Mouse (Mus musculus) hindbrain, embryonic 10.5 days (tissue): Measurements from ENCODE around the gene Etfbkmt. TPM values are rescaled to one million over a fixed set of nuclear protein-coding genes. Genes with fewer than 3 reads are reported as not detected.
A peak's percentile ranks its signal among the peaks of the same experiment; 100 is the strongest.

ENCODE experiments used
- DNase-seq: peaks from one replicate; pipeline ENCODE4 v3.0.0-alpha.2; 2017; ENCODE audit warnings: low spot score
- H3K27ac ChIP-seq: fragments of 300-500 bp; sonication (generic); 2 replicates; pipeline ENCODE4 v1.5.1; 2016; ENCODE audit warnings: mild to moderate bottlenecking, moderate library complexity
- H3K27me3 ChIP-seq: fragments of 300-500 bp; sonication (generic); 2 replicates; pipeline ENCODE4 v1.6.1; 2016; ENCODE audit warnings: mild to moderate bottlenecking; ENCODE audit not compliant: poor library complexity, insufficient read depth, severe bottlenecking
- H3K36me3 ChIP-seq: fragments of 300-500 bp; sonication (generic); 2 replicates; pipeline ENCODE4 v1.6.1; 2016; ENCODE audit warnings: mild to moderate bottlenecking, moderate library complexity
- H3K4me1 ChIP-seq: fragments of 300-500 bp; sonication (generic); replicated peaks from 2 replicates; pipeline ENCODE4 v1.6.1; 2016; ENCODE audit warnings: mild to moderate bottlenecking
- H3K4me3 ChIP-seq: fragments of 300-500 bp; sonication (generic); 2 replicates; pipeline ENCODE4 v1.5.1; 2016; ENCODE audit warnings: mild to moderate bottlenecking, moderate library complexity
- H3K9me3 ChIP-seq: fragments of 300-500 bp; sonication (generic); 2 replicates; pipeline ENCODE4 v1.6.1; 2016; ENCODE audit warnings: mild to moderate bottlenecking, moderate library complexity
- WGBS: fragments of 180-500 bp; shearing (Covaris S2); methylation state at CpG from one replicate; pipeline ENCODE4 v1.1.7; 2016; 5-methylcytosine and 5-hydroxymethylcytosine counted together
- polyA plus RNA-seq: library from polyadenylated mRNA; unstranded; fragments of >200 nt; fragmentation: Nextera tagmentation; extraction: Ambion mirVana; gene quantifications from 2 replicates; pipeline ENCODE4 v1.2.1, GENCODE M21; 2016

Gene Etfbkmt
- polyA plus RNA-seq, result 8.8 and 10.7 TPM in 2 replicates

GRCm38 (mm10) chr6:149139471-149139870 is at the start of gene Etfbkmt:
Gene Etfbkmt, plus strand, starts transcription at chr6:149139849.
- H3K36me3 ChIP-seq, result peaks cover 10% of the 10 kb centered on the region
- H3K4me1 ChIP-seq, result peaks cover 15% of the 10 kb centered on the region
- WGBS, result 86% methylated on average over 1 of the region's 1 CpGs
- no peaks in the 10 kb centered on the region for H3K27me3 ChIP-seq
- no peak within 1 kb of the TSS for H3K4me3 ChIP-seq
- H3K27ac ChIP-seq, result no peak within 1 kb of the TSS
- no peak for DNase-seq
- H3K9me3 ChIP-seq, result no peaks in the 10 kb centered on the region

GRCm38 (mm10) chr6:149092406-149092805 is 47.2 kb upstream of the Etfbkmt start:
- H3K27me3 ChIP-seq, result no peaks in the 10 kb centered on the region
- WGBS, result 93% methylated on average over 6 of the region's 6 CpGs
- H3K27ac ChIP-seq, result no peak overlapping the region
- H3K9me3 ChIP-seq, result no peaks in the 10 kb centered on the region
- no peak overlapping the region for H3K4me3 ChIP-seq
- no peaks in the 10 kb centered on the region for H3K4me1 ChIP-seq
- DNase-seq, result no peak
- no peaks in the 10 kb centered on the region for H3K36me3 ChIP-seq

DNA sequence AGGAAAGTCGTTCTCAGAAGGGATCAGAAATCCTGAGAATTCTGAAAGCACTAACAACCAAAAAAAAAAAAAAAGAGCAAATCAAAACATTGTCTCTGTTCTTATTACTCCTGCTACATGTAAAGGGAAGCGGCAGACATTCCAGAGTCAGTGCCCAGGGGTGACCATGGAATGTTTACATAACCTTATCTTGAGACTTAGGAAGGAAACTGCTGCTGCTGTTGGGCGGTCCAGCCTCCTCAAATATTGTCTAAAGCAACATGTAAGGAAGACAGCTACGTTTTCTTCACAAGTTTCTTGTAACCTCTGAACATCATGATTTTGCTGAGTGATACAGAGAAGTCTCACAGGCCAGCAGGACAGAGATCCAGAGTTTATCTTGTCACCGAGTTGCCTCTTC is 46.2 kb upstream of the Etfbkmt start:
- H3K9me3 ChIP-seq, result no peaks in the 10 kb centered on the region
- no peak overlapping the region for H3K27ac ChIP-seq
- no peaks in the 10 kb centered on the region for H3K4me1 ChIP-seq
- peak; percentile 16 for DNase-seq
- no peak overlapping the region for H3K4me3 ChIP-seq
- 59% methylated on average over 5 of the region's 5 CpGs for WGBS
- H3K36me3 ChIP-seq, result no peaks in the 10 kb centered on the region
- no peaks in the 10 kb centered on the region for H3K27me3 ChIP-seq

DNA sequence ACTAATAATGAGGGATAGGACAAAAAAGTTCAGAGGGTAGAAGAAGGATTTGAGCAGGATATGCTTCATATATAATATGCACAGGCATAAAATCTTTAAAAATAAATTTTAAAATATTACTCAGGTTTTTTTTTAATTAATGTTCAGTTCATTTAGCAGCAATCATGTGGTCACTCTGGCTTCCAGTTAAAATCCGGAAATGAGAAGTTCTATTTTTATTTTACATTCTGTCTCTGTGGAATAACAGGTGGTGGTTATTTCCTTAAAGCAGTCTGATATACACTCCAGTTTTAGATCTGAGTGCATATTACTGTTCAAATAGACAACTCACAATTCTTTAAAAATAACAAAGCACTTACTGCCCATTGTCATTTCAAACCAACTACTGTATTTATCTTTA is 45.1 kb upstream of the Etfbkmt start:
- Histone ChIP-seq H3K27me3 (no peaks in the 10 kb centered on the region), H3K9me3 (no peaks in the 10 kb centered on the region), H3K4me1 (peaks cover 5% of the 10 kb centered on the region; the same call in 1 of the 2 replicates), H3K36me3 (no peaks in the 10 kb centered on the region), H3K27ac (no peak overlapping the region), H3K4me3 (no peak overlapping the region)
- no peak for DNase-seq
- 91% methylated on average over 1 of the region's 1 CpGs for WGBS

DNA sequence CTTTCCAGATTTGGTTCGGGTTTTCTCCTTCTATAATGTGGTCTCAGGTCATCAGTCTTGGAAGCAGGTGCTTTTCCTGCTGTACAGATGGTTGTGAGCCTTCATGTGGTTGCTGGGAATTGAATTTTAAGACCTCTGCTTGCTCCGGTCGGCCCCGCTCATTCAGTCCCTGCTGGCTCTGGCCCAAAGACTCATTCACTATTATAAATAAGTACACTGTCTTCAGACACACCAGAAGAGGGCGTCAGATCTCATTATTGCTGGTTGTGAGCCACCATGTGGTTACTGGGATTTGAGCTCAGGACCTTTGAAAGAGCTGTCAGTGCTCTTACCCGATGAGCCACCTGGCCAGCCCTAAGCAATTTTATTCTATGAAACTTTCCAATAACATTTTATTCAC is 44.3 kb upstream of the Etfbkmt start:
- H3K9me3 ChIP-seq, result no peaks in the 10 kb centered on the region
- H3K27me3 ChIP-seq, result no peaks in the 10 kb centered on the region
- no peak overlapping the region for H3K4me3 ChIP-seq
- 85% methylated on average over 6 of the region's 6 CpGs for WGBS
- H3K36me3 ChIP-seq, result no peaks in the 10 kb centered on the region
- peaks cover 10% of the 10 kb centered on the region; the same call in 1 of the 2 replicates for H3K4me1 ChIP-seq
- no peak for DNase-seq
- no peak overlapping the region for H3K27ac ChIP-seq

- no peak overlapping the region for H3K4me3 ChIP-seq
- H3K27ac ChIP-seq, result no peak overlapping the region
- WGBS, result 91% methylated on average over 2 of the region's 2 CpGs
- no peaks in the 10 kb centered on the region for H3K36me3 ChIP-seq
- H3K4me1 ChIP-seq, result peaks cover 10% of the 10 kb centered on the region; the same call in 1 of the 2 replicates
- DNase-seq, result no peak
- no peaks in the 10 kb centered on the region for H3K27me3 ChIP-seq
- no peaks in the 10 kb centered on the region for H3K9me3 ChIP-seq
Observed at GRCm38 (mm10) chr6:149096233-149096632, 43.4 kb upstream of the Etfbkmt start.

GRCm38 (mm10) chr6:149097276-149097675 is 42.4 kb upstream of the Etfbkmt start:
- DNase-seq, result no peak
- Histone ChIP-seq H3K27me3 (no peaks in the 10 kb centered on the region), H3K9me3 (no peaks in the 10 kb centered on the region), H3K4me1 (peaks cover 10% of the 10 kb centered on the region; the same call in 1 of the 2 replicates), H3K4me3 (no peak overlapping the region), H3K36me3 (no peaks in the 10 kb centered on the region), H3K27ac (no peak overlapping the region)
- whole genome bisulfite sequencing, result 88% methylated on average over 1 of the region's 1 CpGs

- no peak for DNase-seq
- Histone ChIP-seq H3K4me1 (peaks cover 10% of the 10 kb centered on the region; the same call in 1 of the 2 replicates), H3K27ac (no peak overlapping the region), H3K4me3 (0 out of 2 replicates have a peak overlapping the region, but pooled peaks have one; percentile 86), H3K27me3 (no peaks in the 10 kb centered on the region), H3K36me3 (no peaks in the 10 kb centered on the region), H3K9me3 (no peaks in the 10 kb centered on the region)
Observed at GRCm38 (mm10) chr6:149098993-149099392, 40.7 kb upstream of the Etfbkmt start.

GRCm38 (mm10) chr6:149100174-149101075 is 39.2 kb upstream of the Etfbkmt start:
- peak; percentile 78 for DNase-seq

DNA sequence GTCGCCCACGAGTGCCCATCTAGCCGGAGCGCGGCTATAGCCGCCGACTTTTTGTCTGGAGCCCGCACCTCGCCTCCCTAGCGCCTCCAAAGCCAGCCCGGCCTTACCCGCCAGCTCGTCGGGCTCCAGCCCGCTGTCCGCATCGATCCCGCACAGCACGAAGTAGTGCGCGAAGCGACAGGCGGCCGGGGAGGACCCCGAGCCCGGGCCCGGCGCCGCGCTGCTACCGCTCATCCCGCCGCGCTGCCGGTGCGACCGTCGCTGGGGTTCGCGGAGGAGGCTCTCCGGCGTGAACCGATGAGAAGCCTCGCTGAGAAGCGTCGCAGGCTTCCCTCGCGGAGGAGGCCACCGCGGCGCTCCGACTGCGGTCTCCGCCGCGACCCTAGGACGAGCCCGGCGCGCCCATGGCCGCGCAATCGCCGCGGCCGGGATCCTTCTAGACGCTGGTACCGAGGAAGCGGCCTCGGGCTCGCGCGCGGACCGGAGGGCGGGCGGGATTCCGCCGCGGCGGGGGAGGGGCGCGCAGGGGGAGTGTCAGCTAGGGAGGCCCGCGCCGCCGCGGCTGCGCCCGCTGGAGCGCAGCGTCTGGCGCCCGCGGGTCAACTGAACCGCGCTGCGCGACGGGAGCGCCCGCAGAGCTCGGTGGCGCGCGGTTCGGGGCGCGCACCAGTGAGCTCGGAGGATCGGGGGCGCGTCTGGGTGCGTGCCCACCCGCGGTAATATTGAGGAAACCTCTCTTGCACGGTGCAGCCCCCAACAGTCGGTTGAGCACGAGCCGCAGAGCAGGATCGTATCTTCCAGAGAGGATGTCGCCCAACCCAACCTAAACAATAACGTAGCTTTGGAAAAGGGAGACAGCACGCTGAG is 38.3 kb upstream of the Etfbkmt start, which contains the start of gene Dennd5b:
Gene Dennd5b, minus strand, starts transcription at position 605 of the 867 bp plus-strand sequence.
- Histone ChIP-seq H3K4me1 (peaks cover 10% of the 10 kb centered on the region; the same call in 1 of the 2 replicates), H3K9me3 (no peaks in the 10 kb centered on the region), H3K36me3 (no peaks in the 10 kb centered on the region), H3K27ac (peak within 1 kb of the TSS; percentile 98), H3K4me3 (peak within 1 kb of the TSS; percentile 86), H3K27me3 (no peaks in the 10 kb centered on the region)
- under 1% methylated on average over 124 of the region's 124 CpGs for WGBS
- DNase-seq, result peak; percentile 81

More at GRCm38 (mm10) chr6:149100174-149101075, 39.2 kb upstream of the Etfbkmt start:
- WGBS, result 2% methylated on average over 52 of the region's 52 CpGs
- Histone ChIP-seq H3K36me3 (no peaks in the 10 kb centered on the region), H3K9me3 (no peaks in the 10 kb centered on the region), H3K27me3 (no peaks in the 10 kb centered on the region), H3K4me3 (peak overlapping the region; percentile 86), H3K27ac (peak overlapping the region; percentile 98), H3K4me1 (peaks cover 10% of the 10 kb centered on the region; the same call in 1 of the 2 replicates)

- Histone ChIP-seq H3K4me3 (peak overlapping the region; percentile 86), H3K27me3 (no peaks in the 10 kb centered on the region), H3K36me3 (no peaks in the 10 kb centered on the region), H3K9me3 (no peaks in the 10 kb centered on the region), H3K4me1 (peaks cover 10% of the 10 kb centered on the region; the same call in 1 of the 2 replicates), H3K27ac (peak overlapping the region; percentile 98)
- DNase-seq, result no peak
- WGBS, result 16% methylated on average over 7 of the region's 7 CpGs
Observed at GRCm38 (mm10) chr6:149101943-149102243, 37.8 kb upstream of the Etfbkmt start.

GRCm38 (mm10) chr6:149103451-149103850 is 36.2 kb upstream of the Etfbkmt start:
- no peaks in the 10 kb centered on the region for H3K27me3 ChIP-seq
- no peak overlapping the region for H3K27ac ChIP-seq
- DNase-seq, result no peak
- H3K4me1 ChIP-seq, result peaks cover 10% of the 10 kb centered on the region; the same call in 1 of the 2 replicates
- H3K4me3 ChIP-seq, result no peak overlapping the region
- WGBS, result 95% methylated on average over 1 of the region's 1 CpGs
- H3K36me3 ChIP-seq, result no peaks in the 10 kb centered on the region
- no peaks in the 10 kb centered on the region for H3K9me3 ChIP-seq
